Mouse (Mus musculus): ENCODE data around the gene Fam13a. TPM values are rescaled to one million over a fixed set of nuclear protein-coding genes. Genes with fewer than 3 reads are reported as not detected.

The Fam13a gene
- total RNA-seq (2021): 10 to 100 TPM in 1 of 2 experiments, 1 to 10 TPM in 1; 6.2 to 16.7 TPM
- long read RNA-seq, experiment 1: 0 reads
- long read RNA-seq, experiment 2, partial matches to known transcripts: 1 of 5 reads
- long read RNA-seq, experiment 2, other reads (novel, unspliced or antisense): 4 of 5 reads

DNA sequence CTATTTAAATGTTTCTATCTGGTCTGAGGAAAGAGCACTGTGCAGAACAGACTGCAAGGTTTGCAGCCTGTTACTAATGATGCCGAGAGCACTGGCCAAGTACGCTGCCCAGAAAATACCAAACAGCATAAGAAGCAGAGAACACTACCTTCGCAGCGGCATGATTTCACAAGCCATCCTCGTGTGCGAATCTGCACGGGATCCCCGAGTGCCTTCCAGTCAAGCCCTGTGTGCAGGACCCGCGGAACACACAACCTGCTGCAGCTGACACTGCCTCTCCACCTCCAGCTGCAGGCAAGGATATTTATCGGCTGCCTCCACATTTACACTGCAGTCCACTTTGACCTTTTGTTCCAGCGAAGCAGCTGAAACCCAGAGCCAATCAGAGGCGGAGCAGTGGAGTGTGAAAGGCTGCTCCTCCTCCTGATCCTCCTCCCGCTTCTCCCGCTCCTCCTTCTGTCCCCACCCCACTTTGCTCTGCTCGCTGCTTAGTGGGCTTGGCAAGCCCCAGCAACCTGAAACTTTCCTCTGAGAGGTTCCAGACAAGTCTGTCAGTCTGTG, at the start of gene Fam13a:
Gene Fam13a, minus strand, starts transcription at position 386 of the 561 bp plus-strand sequence.
- intact Hi-C loops (cut with DNase I): no loop called here
- peak; percentile 71 to 79 for DNase-seq

DNA sequence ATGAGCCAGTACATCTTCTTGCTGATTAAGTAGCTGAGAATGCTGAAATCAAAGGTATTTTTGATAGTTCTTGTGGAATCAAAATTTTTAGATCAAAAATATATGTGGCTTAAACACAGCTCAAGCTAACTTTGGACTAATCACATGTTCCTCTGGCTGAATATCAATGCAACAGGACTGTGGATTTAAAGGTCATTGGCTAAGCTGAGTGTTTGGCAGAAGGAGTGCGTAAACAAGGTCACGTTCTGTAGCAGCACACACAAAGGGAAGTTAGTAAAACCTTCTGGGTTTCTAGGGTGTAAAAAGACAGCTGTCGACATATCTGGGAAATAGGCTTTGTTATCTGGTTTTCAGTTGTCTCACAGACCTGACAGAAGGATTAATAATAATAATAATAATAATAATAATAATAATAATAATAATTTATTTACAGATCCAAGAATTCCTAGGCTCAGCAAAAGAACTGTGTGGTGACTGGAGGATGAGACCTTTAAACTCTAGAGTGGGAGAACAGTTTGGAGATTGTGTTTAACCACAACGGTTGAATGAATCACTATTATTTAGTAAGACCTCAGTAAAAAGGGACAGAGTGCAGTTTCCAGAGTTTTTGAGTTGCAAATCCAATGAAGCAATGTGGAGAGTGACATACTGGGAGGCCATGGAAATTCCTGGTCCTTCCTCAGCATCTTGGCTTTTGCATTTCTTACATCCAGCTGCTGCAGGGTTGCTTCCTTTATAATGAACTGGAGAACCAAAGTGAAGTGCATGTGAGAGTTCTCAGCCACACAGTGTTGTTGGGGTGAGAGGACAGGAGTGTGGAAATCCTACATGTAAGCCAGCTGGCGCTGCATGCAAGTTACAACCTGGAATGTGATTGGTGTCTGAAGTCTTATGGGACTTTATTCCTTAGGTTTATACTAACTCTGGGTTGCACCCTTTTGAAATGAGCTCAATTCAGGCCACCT, 48.0 kb upstream of the Fam13a start:
- no peak for DNase-seq
- intact Hi-C loops (cut with DNase I): no loop called here

DNA sequence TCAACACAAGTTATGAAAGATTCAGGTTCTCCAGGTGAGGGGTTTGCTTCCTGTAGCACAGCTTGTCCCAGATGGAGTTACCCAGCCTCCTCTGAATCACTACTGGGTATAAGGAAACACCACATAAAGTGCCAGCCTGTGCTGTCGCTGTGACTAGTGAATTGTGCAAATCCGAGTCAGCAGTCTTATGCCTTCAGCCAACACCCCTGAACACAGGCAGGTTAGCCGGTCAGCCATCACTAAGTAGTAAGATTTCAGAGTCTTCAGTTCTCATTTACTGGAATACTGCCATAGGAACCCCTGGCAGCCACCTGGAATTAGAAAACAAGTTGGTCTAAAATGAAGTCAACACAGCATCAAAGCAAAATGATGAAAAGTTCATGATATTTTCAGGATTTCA, 47.3 kb upstream of the Fam13a start:
- intact Hi-C loops (cut with DNase I): no loop called here
- no peak for DNase-seq

DNA sequence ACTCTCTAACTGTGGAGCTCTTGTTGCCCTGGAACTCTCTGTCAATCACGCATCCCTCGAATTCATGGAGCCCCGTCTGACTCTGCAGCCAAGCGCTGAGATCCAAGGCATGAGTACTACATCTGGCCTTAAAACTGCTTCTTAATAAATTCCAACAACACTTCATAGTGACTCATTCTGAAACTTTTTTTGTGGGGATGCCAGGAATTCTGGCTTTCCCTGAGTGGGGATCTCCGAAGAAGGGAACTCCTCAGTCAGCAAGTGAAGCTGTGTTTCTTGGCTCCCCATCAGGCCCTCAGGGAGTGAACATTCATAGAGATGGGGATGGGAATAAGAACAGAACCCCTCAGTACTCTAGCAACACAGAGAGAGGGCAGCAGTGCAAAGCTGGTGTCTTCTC, 43.8 kb upstream of the Fam13a start:
- intact Hi-C loops (cut with DNase I): no loop called here
- peak in 1 of 2 experiments; percentile 9 for DNase-seq

DNA sequence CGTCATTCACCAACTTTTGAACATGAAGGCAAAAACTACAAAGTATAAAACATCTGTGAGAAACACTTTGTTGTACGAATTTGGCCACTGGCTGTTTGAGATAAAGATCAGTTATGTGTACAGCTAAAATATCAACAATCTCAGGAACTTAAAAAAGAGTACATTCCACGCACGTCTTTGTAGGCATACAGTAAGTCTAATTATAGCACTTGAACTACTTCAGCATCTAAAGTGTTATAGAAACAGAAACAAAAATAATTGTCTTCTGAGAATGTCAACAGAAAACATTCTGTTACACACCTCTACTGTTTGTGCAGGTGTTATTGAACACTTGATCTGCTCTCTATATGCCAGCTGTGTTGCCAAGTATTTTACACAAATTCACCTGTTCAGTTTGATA, 40.1 kb upstream of the Fam13a start:
- no peak for DNase-seq
- intact Hi-C loops (cut with DNase I): no loop called here

DNA sequence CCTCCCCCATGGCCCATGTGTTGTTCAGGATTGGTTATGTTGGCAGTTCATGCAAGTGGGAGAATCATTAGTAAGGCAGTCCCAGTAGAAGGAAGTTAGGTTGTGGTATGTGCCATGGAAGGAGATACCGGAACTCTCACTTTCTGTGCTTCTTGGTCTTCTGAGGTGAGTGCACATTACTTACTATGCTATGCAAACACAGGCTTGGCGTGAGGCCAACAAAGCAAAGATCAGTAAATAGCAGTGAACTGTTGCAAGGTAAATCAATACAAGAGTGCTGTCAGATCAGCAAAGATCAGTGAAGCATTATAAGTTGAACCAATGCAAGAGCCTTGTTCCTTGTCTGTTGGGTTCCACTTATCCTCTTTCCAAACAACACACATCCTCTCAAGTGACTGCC, 28.9 kb upstream of the Fam13a start:
- intact Hi-C loops (cut with DNase I): no loop called here
- DNase-seq: no peak

DNA sequence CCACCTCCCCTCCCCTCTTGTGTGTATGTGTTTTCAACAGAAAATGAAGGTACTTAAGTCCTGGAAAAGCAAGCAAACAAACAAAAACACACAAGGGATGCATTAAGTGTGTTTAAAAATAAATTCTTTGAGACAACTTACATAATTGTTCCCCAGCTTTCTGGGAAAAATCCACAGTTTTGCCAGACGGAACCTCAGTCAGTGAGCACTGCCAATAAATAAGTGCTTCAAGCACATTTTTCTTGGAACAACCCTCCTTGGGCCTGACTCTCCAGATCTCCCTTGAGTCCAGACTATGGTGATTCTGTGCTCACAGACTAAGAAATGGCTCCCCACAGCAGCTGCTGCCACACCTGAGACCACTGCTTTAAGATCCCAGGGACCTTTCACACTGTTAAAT, 15.4 kb upstream of the Fam13a start:
- DNase-seq: no peak
- intact Hi-C loops (cut with DNase I): no loop called here

DNA sequence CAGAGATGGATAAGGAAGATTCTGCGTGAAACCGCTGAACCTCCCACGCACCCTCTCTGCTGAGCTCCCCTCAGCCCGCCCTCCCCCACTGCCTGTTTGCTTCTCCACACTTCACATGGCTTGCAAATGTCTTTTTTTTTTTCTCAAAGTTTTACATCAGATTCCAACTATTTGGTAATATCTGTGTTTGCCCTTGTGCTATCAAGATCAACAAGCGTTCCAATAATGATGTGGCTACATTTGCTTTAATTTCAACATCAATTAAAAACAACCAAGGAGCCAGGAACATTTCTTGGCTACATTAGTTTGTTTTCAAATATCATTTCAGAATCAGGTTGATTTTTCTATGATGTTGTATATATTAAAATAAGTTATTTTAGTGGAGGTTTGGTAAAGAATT, 8.4 kb upstream of the Fam13a start:
- intact Hi-C loops (cut with DNase I): no loop called here
- DNase-seq: no peak

DNA sequence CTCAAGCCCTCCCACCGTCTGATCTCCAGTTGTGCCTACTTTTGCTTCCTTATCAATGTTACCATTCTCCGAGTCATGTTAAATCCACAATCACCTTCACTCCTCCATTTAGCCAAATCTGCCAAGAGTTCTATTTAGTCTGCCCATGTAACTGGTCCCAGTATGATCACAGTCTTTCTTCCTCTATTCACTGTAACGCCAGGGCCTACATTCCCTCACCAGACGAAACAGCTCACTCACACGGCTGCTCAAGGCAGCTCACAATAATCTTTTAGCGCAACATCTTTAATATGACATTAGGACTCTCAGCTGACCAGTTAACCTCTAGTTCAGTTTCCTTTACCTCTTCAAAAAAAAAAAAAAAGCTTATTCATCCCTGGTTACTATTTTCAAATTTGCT, 7.2 kb upstream of the Fam13a start:
- intact Hi-C loops (cut with DNase I): no loop called here
- DNase-seq: no peak

DNA sequence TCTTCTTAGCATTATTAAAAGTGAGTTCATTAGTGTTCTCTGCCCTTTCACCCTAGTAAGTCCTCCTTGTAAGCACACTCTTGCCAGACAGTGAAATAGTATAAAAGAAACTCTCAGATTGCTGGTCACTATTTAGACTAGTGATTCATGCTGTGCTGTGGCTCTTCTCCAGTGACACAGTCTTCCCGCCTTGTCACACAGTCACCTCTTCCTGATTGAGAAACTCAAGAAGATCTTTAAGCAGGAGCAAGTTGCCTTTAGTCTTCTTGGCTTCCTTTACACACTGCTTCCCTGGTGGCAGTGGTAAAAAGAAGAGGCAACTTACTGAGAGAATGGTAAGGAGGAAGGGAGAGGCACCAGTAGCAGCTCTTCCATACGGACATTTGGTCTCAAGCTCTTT, 6.3 kb upstream of the Fam13a start:
- intact Hi-C loops (cut with DNase I): no loop called here
- DNase-seq: no peak

DNA sequence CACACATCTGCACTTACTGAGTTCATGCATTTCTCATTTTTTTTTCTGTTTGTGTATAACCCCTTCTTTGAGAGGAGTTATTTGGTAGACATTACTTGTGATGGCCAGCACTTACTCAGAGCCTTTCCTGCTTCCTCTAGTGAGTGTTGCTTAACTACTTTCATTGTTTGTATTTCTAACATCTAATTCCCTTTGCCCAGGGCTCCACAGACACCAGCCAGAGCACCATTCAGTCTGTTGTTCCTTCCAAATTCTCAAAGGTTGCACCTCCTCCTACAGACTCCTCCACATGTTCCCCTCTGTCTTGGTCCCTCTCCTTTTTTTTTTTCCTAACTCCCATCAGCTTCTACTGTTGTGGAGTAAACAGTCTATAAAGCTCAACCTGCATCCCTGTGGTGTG, 5.7 kb upstream of the Fam13a start:
- no peak for DNase-seq
- intact Hi-C loops (cut with DNase I): no loop called here

DNA sequence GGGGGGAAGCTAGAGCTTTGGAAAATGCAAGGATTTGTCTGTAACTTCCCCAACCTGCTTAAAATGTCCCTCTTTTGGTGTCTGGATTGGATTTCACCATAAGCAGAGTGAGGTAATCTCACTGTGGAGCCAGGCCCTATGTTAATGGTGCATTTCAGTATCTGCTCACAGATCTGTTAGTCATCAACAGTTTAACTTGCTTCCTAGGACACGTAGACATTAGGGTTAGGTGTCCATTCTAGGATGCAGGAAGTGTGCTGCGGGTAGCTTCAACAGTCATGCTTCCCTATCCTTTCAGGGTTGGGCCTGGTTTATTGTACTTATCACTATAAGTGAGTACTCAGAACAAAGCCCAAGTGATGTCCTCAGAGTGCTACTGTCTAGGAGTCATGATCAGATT, 4.5 kb upstream of the Fam13a start:
- DNase-seq: no peak
- intact Hi-C loops (cut with DNase I): no loop called here

DNA sequence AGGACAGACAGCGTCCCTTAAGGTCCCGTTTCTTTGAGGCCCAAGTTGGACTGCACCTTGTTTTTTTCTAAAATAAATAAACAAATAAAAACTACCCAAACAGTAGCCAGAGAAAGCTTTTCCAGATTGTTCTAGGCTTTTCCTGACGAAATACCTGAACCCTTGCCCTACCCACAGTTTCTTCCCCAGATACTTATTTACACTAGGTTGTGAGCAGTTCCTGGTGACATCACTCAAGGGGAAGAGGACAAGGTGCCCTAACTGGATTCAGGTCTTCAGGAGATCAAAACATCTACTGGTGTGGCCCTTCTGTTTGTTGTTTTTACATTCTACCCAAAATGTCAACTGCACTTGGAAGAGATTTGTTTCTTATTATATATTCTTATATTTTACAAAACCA, 457 bp upstream of the Fam13a start:
- intact Hi-C loops (cut with DNase I): no loop called here
- DNase-seq: no peak

DNA sequence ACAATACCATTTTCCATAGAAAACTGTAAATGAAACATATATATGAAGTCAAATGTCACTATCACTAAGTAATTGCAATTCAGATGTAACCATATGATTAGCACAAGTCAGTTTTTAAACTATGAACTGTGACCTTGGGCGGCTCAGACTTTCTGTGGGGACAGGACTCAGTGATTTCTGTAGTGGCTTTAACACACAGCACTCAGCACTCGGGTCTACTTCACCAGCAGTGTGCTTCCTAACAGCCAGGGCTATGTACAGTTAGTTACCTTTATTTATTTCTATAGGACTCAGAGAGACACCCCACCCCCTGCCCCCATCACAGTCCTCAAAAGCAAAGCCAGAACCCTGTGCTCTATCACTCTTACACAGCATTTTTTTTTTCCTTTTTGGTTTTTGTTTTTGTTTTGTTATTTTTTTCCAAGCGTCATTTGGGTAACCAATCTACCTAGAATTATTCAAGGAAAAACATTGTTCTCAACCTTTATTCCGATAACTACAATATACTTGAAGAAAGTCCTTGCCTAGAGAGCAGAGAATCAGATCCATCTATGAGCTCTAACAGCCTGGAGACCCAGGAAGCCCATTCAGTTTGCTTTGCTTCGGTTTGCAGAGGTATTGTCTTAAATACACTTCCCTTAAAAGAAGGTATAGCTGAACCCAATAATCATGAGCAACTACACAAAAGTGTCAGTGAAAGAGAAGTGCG, 740 bp downstream of the Fam13a start:
- intact Hi-C loops (cut with DNase I): no loop called here
- no peak for DNase-seq

DNA sequence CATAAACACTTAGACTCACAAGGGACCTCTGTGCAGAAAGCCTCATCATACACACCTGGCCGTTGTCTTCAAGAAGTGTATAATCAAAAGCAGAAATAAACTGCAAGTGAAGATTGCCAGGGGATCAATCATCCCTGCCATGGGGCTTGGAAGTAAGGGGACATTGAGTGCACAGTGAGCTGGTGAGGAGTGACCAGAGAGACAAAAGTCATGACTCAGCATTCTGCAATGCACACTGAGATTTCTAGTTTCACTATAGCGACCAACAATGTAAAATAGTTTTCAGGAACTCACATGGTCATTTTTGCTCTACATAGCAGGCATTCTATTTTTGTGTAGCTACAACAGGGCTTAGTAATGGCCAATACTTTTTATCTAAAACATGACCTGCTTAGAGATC, 1.7 kb downstream of the Fam13a start:
- intact Hi-C loops (cut with DNase I): no loop called here

DNA sequence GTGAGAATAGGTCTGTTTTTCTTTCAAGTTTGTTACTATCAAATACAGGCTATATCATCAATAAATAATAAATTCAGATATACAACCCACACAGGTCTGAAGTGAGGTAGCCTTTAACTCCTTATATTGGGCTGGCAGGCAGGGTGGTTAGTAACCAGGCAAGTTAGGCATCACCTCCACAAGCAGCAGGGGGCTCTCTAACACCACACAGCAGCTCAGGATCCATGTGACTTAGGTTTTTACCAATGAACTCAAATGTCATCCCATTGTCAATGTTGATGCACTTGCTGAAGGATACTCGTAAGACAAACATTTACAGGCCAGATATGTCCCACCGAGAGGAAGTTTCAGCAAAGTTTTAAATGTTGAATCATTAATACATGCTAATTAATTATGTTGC, 4.0 kb downstream of the Fam13a start:
- intact Hi-C loops (cut with DNase I): loop anchor here (2.0 kb wide), 1 partner anchor 160 kb away; no protein-coding TSS in a partner anchor
- DNase-seq: peak in 1 of 2 experiments; percentile 30

More for the DNA sequence above, 1.7 kb downstream of the Fam13a start:
- no peak for DNase-seq

DNA sequence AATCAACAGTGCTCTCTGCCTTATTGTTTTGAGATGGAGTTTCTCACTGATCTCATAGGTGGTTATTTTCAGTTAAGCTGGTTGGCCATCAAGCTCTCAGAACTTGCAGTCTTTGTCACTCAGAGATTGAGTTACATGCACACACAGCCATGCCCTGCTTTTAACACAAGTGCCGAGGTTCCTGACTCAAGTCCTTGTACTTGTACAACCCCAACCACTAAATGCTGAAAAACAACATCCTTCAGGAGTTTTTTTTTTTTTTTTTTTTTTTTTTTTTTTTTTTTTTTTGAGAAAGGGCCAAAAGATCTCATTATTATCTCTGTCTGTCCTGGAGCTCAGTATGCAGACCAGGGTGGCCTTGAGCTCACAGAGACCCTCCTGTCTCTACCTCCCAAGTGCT, 4.5 kb downstream of the Fam13a start:
- intact Hi-C loops (cut with DNase I): loop anchor here (2.0 kb wide), 1 partner anchor 161 kb away; no protein-coding TSS in a partner anchor
- no peak for DNase-seq

DNA sequence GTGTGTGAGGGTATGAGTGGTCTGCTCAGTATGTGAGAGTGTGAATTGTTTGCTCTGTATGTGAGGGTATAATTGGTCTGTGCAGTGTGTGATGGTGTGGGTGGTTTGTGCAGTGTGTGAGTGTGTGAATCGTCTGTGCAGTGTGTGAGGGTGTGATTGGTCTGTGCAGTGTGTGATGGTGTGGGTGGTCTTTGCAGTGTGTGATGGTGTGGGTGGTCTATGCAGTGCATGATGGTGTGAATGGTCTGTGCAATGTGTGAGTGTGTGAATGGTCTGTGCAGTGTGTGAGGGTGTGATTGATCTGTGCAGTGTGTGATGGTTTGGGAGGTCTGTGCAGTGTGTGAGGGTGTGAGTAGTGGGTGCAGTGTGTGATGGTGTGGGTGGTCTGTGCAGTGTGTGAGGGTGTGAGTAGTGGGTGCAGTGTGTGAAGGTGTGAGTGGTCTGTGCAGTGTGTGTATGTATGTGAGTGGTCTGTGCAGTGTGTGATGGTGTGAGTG, 8.0 kb downstream of the Fam13a start:
- DNase-seq: no peak
- intact Hi-C loops (cut with DNase I): no loop called here

DNA sequence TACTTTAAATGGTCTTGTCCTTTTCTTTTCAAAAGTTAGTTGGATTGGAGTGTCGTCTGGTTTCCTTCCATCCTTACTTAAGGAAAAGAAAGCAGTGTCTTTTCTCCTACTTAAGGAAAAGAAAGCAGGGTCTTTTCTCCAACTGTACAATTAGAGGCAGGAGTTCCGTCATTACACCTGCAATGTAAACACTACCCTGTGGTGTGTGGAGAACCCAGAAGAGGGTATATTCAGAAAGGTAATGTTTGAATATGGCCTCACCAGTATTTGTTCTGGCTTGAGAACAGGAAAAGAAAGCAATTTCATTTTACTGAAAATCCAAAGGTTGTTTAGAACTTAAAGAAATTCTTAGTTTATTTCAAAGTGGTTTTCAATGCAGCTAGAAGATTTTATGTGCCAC, 9.6 kb downstream of the Fam13a start:
- intact Hi-C loops (cut with DNase I): no loop called here
- no peak for DNase-seq

DNA sequence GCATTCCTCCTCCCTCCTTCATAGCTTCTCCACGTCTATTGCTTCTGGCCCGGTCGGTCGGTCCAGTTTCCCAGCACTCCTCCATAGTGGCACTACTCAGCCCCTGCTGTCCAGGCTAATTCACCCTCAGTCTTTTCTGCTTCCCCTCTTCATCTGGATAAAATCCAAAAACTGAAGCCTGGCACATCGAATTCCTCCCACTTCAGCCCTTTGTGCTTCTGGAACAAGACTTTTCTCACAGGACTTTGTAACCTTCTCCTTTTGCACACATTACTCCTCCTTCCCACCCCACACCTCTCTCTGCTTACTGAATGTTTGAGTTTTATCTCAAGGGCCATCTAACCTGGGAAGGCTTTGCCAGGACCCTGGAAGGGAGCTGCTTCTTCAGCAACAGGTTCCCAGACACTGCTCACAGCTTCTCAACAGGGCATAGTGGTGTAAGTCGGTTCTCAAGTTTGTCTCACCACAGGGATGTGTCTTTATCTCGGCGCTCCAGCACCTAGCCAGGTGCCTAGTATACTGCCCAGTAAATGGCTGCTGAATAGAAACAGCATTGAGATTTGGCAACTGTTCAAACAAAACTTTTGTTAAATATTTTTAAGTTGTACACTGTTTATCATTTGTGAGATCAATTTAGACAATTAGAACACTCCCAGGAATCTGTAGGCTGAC, 10.1 kb downstream of the Fam13a start:
- intact Hi-C loops (cut with DNase I): no loop called here
- no peak for DNase-seq

Measured in gastrocnemius, postnatal 36 days (tissue).